Mouse (Mus musculus): ENCODE measurements at regions not wholly inside any gene's neighbourhood (a gene's known extent, or its start where the extent isn't known, plus 50 kb on each side); places are given as distances from the start of the nearest gene placed in this dataset.
"Not testable (repeated sequence)": the region's sequence is repeated elsewhere in the genome, so short reads cannot be mapped to it uniquely, and the experiment has no call there.

DNA sequence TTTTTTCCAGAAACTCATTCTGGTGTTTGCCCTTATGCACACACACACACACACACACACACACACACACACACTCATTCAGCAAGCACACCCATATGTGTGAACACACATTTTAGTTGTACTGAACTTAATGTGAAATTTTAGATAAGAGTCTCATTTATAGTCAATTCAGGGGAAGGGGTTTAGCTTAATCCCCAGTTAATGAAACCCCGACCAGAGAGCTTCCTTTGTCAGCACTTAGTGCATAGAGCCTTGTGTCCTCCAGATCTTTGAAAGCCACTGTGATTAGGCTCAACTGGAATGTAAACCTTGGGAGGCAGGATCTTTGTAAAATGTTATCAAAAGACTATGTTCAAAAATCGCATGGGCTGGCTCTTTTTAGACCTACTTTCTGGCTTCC, 53.4 kb downstream of the Rps12 start:
- DNase-seq, result no peak

DNA sequence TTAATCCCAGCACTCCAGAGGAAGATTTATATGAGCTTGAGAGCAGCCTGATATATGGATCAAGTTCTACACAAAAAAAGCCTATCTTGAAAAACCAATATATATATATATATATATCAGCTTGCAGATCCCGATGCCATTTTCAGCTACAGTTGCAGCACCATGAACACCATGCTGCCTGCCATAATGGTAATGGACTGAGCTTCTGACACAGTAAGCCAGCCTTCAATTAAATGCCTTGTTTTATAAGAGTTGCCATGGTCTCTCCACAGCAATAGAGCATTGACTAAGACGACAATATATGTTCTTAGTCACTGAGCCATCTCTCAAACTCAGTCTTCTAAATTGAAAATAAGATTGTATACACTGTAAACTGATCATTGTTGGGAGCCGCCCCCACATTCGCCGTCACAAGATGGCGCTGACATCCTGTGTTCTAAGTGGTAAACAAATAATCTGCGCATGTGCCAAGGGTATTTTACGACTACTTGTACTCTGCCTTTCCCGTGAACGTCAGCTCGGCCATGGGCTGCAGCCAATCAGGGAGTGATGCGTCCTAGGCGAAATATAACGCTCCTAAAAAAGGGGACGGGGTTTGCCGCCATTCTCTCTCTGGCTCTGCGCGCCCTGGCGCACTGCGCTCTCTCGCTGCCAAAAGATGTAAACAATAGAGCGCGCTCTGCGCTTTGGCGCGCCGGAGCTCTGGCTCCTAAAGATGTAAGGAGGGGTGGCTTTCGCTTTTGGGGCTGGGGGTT, 60.9 kb downstream of the Rps12 start:
- DNase-seq, result not testable (repeated sequence)

- peak; percentile 21 for DNase-seq
These were observed 69.0 kb downstream of the Rps12 start for GRCm38 (mm10) chr10:23718124-23718523.

DNA sequence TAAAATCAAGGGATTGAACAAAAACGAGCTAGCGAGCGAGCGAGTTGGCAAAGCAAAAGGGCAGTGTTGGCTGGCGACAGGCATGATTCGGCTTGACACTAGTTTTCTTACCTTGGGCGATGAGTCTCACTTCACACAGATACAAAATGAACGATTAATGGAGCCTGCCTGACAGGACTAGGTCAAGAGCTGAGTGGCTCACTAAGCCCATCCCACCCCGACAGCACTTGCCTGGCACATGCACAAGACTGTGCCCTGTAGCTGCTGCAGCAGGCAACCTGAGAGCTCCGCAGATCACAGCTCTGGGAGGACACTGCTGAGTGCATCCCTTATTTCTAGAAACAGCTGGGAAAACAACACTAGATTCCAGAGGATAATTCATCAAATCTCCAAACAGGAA, 71.6 kb downstream of the Rps12 start:
- peak; percentile 52 for DNase-seq

- no peak for DNase-seq
These were observed 72.0 kb downstream of the Rps12 start for GRCm38 (mm10) chr10:23715101-23715500.

DNA sequence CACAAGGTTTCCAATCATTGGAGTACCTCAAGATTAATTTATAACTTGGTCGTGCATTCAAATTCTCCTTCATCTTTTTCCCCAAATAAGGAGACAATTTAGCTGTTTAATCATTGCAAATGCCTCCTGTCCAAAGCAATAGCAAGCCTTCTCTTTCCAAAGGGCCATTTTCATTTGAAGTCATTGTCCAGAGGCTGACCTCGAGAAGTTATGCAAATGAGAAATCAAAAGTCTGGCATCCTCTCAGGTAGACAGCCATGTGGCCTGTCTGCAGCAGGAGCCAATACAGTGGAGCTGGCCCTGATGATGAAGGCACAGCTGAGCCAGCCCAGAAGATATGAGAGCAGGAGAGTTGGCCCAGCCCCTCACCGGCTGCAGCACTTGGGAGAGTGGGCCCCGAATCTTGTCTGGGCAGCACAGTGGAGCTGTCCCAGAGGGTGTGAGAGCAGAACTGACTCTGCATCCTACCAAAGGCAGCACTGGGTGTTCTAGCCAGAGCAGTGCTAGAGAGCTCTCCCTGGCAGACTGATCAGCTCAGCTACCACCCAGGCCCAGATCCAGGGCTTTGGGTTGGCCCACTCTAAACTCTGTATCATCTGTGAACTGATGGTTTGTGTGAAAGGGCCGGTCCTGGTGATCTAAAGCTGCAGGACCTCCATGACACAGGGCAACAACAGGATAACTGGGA, 74.2 kb downstream of the Rps12 start:
- DNase-seq, result no peak

DNA sequence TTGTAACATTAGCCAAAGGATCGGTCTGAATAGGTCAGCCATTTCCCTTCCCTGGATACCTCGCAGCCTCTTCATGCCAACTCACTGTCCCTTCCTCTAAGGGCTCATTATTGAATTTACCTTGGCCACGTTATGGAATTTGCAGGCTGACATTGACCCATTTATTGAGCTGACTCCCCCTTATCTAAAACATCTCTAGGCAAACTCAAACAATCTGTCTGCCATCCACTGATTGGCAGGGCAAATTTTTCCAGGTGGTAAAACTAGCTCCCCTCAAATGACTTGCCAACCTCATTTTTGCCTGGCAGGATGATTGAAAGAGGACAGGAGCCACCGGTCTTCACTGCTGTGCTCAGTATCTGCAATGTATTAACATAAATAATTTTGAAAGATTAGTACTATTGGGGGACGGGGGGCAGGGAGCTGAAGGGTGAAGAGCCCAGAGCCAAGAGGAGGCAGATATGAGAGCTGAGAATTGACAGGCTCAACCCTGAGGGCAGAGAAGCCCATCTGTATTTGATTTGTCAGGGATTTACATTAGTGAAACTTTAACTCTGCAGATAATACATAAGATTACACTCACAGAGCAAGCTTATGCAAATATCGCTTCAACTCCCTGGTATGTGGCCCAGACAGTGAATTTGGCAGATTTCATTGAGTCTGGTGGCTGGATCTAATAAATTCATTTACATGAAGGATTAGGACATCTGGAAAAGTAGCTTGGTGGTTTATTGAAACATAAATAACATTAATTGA, 75.5 kb downstream of the Rps12 start:
- peak; percentile 3 for DNase-seq

DNA sequence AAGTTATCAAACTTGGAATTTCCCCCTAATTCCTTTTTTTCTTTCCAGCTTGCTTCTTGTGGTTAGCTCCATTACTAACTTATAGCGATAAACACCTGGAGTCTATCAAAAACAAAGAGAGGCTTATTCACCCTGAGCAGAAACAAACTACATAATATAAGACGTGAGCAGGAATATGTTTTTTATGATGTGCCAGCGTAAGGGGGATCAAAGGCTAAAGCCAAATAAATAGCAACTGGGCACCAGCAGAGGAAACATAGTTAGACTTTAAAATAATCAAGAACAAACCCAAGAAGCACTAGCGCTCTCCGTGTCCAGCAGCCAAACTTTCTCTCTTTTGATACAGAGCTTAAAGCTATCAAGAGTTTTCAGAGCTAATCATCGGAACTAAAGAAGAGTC, 76.1 kb downstream of the Rps12 start:
- no peak for DNase-seq

- DNase-seq, result no peak
These were observed 78.8 kb downstream of the Rps12 start for GRCm38 (mm10) chr10:23708261-23708660.

DNA sequence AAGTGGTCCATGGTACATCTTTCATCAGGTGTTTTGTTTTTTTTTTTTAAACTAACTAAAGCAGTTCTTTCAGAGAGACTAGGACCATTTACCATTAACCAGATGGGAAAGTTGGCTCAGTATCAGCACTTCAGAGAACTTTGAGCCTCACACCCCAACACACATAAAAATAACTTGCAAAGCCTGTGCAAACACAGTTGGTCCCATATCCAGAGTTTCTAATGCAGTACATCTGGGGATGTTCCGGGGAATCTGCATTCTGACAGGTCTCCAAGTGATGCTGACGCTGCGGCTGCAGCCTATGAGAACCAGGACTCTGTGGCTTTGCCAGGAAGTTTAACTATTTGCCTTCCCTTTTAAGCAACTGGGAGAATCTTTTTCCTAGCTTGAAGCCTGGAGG, 79.9 kb downstream of the Rps12 start:
- no peak for DNase-seq

GRCm38 (mm10) chr10:23704048-23704447, 83.0 kb downstream of the Rps12 start:
- DNase-seq, result no peak

DNA sequence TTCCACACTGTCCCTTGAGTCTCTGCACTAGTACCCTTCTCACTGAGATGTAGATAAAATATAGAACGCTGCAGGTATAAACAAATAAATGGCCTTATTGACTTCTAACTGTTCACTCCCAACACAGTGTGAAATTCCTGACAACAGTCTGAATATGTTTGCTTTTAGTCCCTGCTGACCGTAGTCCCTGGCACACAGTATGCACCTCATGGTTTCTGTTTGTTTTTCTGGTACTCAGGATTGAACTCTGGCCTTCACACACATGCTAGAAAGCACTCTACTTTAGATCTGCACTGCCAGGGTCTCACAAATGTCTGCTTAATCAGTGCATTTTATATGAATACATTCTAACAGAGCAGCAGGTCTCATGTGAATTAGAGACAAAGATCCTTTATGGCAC, 95.8 kb downstream of the Rps12 start:
- no peak for DNase-seq

- DNase-seq, result peak; percentile 2
These were observed 100.1 kb downstream of the Rps12 start for GRCm38 (mm10) chr10:23686969-23687368.

- DNase-seq, result no peak
These were observed 104.0 kb downstream of the Rps12 start for GRCm38 (mm10) chr10:23683078-23683477.

DNA sequence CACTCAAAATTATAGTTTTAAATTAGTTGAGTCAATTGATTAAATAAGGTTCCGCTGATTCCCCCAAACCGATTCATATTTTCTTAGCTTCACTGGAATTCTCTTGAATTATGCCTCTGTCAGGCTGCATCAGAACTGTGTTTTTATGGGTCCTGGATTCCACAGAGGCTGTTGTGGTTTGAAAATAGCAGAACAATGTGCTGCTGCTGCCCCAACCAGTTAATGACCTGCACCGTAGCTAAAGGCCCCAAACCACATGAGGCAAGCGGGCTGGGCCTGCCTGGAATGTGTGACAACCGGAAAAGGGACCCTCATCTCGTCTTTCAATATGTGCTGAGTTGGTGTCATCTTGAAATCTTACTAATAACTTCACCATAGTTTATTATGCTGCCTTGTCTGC, 111.2 kb downstream of the Rps12 start:
- peak; percentile 32 for DNase-seq

DNA sequence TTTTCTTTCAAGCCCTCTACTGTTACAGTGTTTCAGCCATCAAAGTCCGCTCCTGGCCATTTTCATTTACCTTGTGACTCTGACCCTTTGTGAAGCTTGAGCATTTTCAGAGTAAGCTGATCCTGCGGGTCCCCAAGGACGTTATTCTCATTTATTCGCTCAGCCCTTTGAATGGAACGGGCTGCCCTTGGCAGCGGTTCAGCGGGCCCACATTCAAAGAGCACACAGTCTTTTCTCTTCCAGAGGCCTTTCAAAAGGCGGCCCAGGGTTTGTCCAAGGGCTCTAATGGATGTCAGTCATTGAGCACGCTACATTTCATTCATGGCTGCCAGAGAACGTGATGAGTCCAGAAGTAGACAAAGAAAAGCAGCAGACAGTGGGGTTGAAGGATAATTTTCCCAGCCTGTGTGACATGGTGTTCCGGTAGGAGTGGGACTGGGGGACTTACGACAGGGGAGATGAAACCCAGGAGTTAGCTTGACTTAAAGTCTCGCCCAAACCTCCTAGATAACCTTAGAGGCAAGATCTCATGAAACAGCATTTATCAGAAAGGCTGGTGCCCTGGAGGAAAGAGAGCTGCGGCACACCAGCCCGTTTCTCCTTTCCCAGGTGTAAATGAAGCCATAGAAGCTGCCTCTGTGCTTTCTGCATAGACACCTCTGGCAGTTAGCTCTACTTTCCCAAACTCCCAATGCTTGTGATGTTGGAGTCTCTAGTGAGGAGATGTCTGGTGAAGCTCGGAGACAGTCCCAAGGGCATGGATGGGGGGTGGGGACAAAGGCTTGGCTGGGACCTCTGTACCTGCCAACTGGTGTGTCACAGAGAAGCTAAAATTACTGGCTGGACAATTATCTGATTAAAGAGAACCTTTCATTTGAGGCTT, 112.2 kb downstream of the Rps12 start:
- peak; percentile 66 for DNase-seq

DNA sequence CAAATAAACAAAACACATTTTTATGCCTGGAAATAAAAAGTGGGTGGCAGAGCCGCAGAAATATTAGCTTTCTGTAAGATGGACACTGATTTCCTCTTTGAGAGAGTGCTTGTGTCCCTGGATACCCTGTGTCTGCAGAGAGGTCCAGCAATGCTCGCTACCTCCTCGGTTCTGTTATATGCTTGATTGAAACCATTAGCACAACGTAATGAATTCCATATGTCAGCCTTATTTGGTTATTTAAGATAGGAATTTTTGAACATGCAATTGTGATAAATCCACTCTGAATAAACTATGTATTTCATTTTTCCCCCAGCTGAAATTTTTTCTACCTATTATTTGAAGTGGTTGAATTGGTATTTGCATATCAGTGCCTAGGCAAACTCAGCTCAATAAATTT, 114.8 kb downstream of the Rps12 start:
- DNase-seq, result no peak

DNA sequence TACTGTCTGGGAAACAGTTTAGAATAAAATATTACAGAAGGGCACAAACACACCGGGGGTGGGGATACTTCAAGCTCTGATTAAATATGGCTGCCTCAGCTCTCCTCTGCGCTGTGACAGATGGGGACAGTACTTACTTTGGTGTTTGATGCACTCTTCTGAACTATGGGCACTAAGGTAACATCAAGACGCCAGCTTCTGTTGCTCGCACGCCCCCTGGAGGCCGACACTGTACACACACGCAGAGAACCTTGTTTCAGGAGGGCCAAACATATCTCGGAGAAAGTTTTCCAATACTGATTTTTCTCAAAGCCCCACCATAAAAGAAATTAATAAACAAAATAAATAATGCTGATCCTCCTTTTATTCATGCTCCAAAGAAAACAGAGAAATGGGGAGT, 115.6 kb downstream of the Rps12 start:
- DNase-seq, result peak; percentile 35

- not testable (repeated sequence) for DNase-seq
These were observed 121.2 kb downstream of the Rps12 start for GRCm38 (mm10) chr10:23665916-23666315.

DNA sequence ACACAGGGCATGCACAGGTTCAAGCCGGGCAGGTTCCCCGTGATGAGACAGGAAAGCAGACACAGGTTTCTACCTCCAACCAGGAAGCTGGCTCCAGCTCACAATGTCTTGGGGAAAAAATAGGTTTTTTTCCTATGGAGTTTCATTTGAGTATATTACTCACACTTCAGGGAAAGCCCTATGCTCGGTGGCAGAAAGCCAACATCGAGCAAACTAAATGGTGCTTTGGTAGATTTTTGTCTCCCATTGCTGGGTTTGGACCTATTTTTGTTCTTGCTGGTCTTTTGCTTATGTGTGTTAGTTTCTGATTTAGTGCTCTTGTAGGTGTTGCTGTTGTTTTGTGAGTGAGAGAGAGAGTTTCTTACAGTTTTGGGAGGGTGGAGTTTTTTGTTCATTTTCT, 160.9 kb downstream of the Rps12 start:
- no peak for DNase-seq

DNA sequence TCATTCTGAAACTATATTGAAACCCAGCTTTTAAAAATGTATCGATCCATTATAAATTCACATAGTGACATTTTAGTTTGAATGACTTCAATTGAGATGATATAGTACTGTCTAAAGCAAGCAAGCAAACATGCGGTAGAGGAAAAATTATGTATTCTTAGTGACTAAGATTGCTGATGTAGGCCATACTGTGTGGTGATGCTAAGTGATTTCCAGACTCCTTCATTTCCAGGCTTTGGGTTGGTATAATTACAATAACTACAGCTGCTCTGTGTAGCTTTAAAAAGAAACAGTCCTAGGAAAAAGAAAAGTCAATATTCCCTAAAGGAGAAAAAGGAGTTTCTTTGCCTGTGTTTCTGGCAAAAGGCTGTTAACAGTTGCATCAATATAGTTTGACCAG, 175.0 kb downstream of the Rps12 start:
- no peak for DNase-seq

- peak; percentile 81 for DNase-seq
These were observed 175.9 kb downstream of the Rps12 start for GRCm38 (mm10) chr10:23611183-23611582.

DNA sequence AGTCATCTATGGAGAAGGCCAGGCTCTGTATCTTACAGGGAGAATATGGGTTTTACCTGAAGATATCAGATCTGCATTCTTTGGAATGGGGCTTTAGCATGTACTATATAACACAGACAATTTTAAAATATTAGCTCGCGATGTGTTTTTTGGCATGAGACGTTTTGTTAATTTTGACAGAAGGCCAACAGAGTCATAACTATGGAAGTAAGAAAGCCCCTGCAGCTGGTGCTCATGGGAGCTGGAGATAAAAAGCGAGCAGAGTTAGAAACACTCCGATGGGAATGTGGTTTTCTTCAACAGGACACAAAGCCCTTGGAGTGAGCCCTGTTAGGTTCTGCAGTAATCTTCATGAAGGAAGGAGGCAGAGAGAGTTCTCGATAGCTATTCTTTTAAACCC, 176.6 kb downstream of the Rps12 start:
- peak; percentile 19 for DNase-seq
